Mouse (Mus musculus) erythroblast, embryonic 14.5 days (primary cell): ENCODE measurements around the gene Slc1a3.

ENCODE experiments used
- GATA1 ChIP-seq: IDR thresholded peaks from 2 replicates; pipeline ENCODE4 v1.6.1; 2012; ENCODE audit warnings: low read length, inconsistent platforms, mixed read lengths
- TAL1 ChIP-seq: IDR thresholded peaks from 3 replicates; pipeline ENCODE4 v1.6.1; 2012; ENCODE audit warnings: low read length, inconsistent platforms, mixed read lengths

GRCm38 (mm10) chr15:8628150-8628549, 82.4 kb downstream of the Slc1a3 start:
- no peak for TF ChIP-seq GATA1
- TF ChIP-seq TAL1: no peak
